Mouse (Mus musculus): ENCODE measurements at regions not wholly inside any gene's neighbourhood (a gene's known extent, or its start where the extent isn't known, plus 50 kb on each side); places are given as distances from the start of the nearest gene placed in this dataset.

DNA sequence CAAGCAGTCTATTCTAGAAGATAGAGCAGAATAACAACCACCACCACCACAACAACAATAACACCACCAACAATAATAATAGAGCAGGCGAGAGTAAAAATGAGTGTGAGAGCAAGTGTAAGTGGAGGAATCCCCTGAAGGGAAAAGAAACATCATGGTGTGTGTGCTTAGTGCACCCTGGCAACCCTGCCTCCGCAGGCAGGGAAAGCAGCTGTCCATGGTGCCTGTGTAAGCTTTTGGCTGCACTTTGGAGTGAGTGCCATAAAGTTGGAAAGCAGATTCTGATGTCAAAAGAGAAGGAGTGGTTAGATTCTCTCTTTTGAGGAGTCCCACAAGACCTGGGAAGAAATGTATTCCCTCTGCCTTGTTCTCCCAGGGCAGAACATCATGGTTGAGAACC is 200.8 kb downstream of the Gm21750 start:
- Histone ChIP-seq H3K4me1 (ENCODE audit: control insufficient read depth, insufficient read depth, low read length) (no peaks in the 10 kb centered on the region), H3K4me2 (ENCODE audit: low read length) (no peak overlapping the region), H3K9ac (replicated peaks; ENCODE audit: low read length) (no peak overlapping the region), H3K36me3 (ENCODE audit: control insufficient read depth, insufficient read depth, low read length) (no peaks in the 10 kb centered on the region), H3K9me3 (ENCODE audit: control insufficient read depth, low read length) (no peaks in the 10 kb centered on the region), H3K4me3 (replicated peaks; ENCODE audit: low read depth, low read length) (no peak overlapping the region), H3K27ac (replicated peaks; ENCODE audit: low read depth, low read length) (no peak overlapping the region), H3K27me3 (ENCODE audit: control insufficient read depth, insufficient read depth, low read length) (no peaks in the 10 kb centered on the region)
- 51% methylated on average over 2 of the region's 2 CpGs for WGBS
- no peak for ATAC-seq (ENCODE audit: low FRiP score, low TSS enrichment)
- DNase-seq: no peak

DNA sequence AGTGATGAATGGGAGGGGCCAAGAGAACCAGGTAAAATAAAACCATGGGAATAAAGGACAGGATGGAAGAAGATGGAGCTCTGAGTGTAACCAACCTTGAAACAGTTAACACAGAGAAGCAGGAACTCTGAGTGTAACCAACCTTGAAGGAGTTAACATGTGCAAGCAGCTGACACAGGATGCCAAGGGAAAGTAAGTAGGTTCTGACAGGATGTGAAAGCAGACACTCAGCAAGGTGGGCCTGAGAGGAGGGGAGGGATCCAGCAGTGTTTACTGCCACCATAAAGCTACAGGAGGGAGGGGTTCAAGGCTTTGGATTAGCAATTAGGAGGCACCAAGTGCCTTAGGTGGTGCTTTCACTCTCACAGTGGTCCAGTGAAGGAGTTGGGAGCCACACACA is 213.3 kb downstream of the Gm21750 start:
- Histone ChIP-seq H3K27ac (replicated peaks; ENCODE audit: low read depth, low read length) (no peak overlapping the region), H3K36me3 (ENCODE audit: control insufficient read depth, insufficient read depth, low read length) (no peaks in the 10 kb centered on the region), H3K4me1 (ENCODE audit: control insufficient read depth, insufficient read depth, low read length) (no peaks in the 10 kb centered on the region), H3K9ac (replicated peaks; ENCODE audit: low read length) (no peak overlapping the region), H3K9me3 (ENCODE audit: control insufficient read depth, low read length) (no peaks in the 10 kb centered on the region), H3K27me3 (ENCODE audit: control insufficient read depth, insufficient read depth, low read length) (no peaks in the 10 kb centered on the region), H3K4me2 (ENCODE audit: low read length) (no peak overlapping the region), H3K4me3 (replicated peaks; ENCODE audit: low read depth, low read length) (no peak overlapping the region)
- DNase-seq (no peak), ATAC-seq (ENCODE audit: low FRiP score, low TSS enrichment) (no peak)

DNA sequence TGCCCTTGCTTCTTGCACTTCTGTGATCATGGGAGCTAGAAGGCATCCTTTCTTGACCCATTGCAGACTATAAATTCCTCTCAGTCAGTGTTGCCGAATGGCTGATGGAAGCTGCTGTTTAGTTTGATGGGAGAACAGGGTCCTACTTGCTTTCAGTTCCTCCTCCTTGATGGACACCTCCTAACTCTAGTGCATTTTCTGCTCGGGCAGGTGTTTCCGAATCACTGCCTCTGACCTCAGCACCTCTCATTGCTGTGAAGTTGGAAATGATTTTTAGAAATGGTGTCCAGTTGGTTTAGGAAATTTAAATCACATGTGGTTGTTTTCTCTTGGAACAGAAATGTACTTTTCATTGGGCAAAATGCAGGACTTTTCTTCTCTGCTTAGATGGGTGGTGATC is 214.9 kb downstream of the Gm21750 start:
- Histone ChIP-seq H3K9ac (replicated peaks; ENCODE audit: low read length) (no peak overlapping the region), H3K27me3 (ENCODE audit: control insufficient read depth, insufficient read depth, low read length) (no peaks in the 10 kb centered on the region), H3K4me2 (ENCODE audit: low read length) (no peak overlapping the region), H3K36me3 (ENCODE audit: control insufficient read depth, insufficient read depth, low read length) (no peaks in the 10 kb centered on the region), H3K27ac (replicated peaks; ENCODE audit: low read depth, low read length) (no peak overlapping the region), H3K4me1 (ENCODE audit: control insufficient read depth, insufficient read depth, low read length) (no peaks in the 10 kb centered on the region), H3K9me3 (ENCODE audit: control insufficient read depth, low read length) (no peaks in the 10 kb centered on the region), H3K4me3 (replicated peaks; ENCODE audit: low read depth, low read length) (no peak overlapping the region)
- 93% methylated on average over 3 of the region's 3 CpGs for WGBS
- ATAC-seq (ENCODE audit: low FRiP score, low TSS enrichment): no peak
- DNase-seq: no peak

DNA sequence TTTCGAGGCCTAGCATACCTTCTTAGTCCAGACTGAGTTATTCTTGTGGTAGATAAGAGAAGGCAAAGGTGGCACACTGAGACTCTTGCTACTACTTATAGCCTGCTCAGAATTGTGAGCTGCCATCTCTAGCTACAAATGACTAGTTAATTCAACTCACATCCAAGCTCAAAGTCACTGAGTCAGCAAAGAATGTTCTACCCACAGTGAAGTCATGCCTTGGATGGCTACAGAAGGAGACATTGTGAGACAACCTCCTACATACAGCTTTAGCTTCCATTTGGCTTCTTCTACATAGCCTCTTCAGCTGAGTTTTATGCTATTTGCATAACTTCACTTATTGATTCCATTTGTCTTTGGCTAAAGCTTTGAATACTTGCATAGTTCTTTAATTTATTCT is 217.2 kb downstream of the Gm21750 start:
- Histone ChIP-seq H3K4me2 (ENCODE audit: low read length) (no peak overlapping the region), H3K9ac (replicated peaks; ENCODE audit: low read length) (no peak overlapping the region), H3K4me1 (ENCODE audit: control insufficient read depth, insufficient read depth, low read length) (no peaks in the 10 kb centered on the region), H3K27me3 (ENCODE audit: control insufficient read depth, insufficient read depth, low read length) (no peaks in the 10 kb centered on the region), H3K27ac (replicated peaks; ENCODE audit: low read depth, low read length) (no peak overlapping the region), H3K9me3 (ENCODE audit: control insufficient read depth, low read length) (no peaks in the 10 kb centered on the region), H3K36me3 (ENCODE audit: control insufficient read depth, insufficient read depth, low read length) (no peaks in the 10 kb centered on the region), H3K4me3 (replicated peaks; ENCODE audit: low read depth, low read length) (no peak overlapping the region)
- DNase-seq (no peak), ATAC-seq (ENCODE audit: low FRiP score, low TSS enrichment) (no peak)
- 88% methylated on average over 1 of the region's 1 CpGs for WGBS

DNA sequence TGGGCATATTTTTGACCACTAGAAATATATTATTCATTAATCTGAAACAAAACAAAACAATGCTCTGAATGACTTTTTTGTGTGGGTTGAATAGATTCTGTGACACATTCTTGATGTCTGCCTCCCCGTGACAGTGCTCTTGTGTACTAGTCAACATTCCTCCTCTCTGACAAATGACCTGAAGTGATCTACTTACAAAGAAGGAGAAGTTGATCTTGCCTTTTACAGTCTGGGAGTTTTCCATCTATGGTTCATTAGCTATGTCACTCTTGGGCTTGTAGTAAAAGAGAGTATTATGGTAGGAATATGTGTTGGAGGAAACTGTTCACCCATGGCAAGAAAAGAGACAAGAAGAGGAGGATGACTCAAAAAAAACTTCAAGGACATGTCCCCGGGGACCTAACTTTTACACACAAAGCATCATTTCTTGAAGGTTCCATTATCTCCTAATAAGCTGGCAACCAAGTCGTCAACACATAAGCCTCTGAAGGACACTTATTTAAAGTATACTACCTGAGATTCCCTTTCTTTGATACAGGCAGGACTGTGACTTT is 217.9 kb downstream of the Gm21750 start:
- DNase-seq (no peak), ATAC-seq (ENCODE audit: low FRiP score, low TSS enrichment) (no peak)
- H3K36me3 ChIP-seq (ENCODE audit: control insufficient read depth, insufficient read depth, low read length): no peaks in the 10 kb centered on the region
- H3K4me2 ChIP-seq (ENCODE audit: low read length): no peak overlapping the region
- no peak overlapping the region for H3K4me3 ChIP-seq (replicated peaks; ENCODE audit: low read depth, low read length)
- WGBS: 77% methylated on average over 3 of the region's 3 CpGs
- no peak overlapping the region for H3K27ac ChIP-seq (replicated peaks; ENCODE audit: low read depth, low read length)
- H3K27me3 ChIP-seq (ENCODE audit: control insufficient read depth, insufficient read depth, low read length): no peaks in the 10 kb centered on the region
- H3K4me1 ChIP-seq (ENCODE audit: control insufficient read depth, insufficient read depth, low read length): no peaks in the 10 kb centered on the region
- no peak overlapping the region for H3K9ac ChIP-seq (replicated peaks; ENCODE audit: low read length)
- H3K9me3 ChIP-seq (ENCODE audit: control insufficient read depth, low read length): no peaks in the 10 kb centered on the region

DNA sequence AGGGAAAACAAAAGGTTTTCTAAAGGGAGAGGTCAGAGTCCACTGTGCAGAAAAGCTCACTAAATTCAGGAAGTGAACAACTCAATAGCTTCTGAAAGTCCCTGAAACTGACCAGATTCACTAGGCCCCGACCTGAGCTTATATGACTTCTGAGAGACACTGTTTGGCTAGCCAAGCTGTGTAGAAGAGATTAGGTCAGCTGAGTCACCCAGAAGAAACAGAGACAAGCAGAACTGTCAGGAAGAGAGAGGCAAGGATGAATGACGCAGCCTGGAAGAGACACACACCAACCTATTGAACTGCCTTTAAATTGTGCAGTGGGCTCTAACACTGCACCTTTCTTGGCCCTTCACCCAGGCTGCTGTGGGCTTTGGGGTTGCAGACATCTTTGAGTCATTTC is 230.4 kb downstream of the Gm21750 start:
- 85% methylated on average over 2 of the region's 2 CpGs for WGBS
- no peak for ATAC-seq (ENCODE audit: low FRiP score, low TSS enrichment)
- H3K9ac ChIP-seq (replicated peaks; ENCODE audit: low read length): no peak overlapping the region
- H3K36me3 ChIP-seq (ENCODE audit: control insufficient read depth, insufficient read depth, low read length): no peaks in the 10 kb centered on the region
- H3K4me3 ChIP-seq (replicated peaks; ENCODE audit: low read depth, low read length): no peak overlapping the region
- H3K27me3 ChIP-seq (ENCODE audit: control insufficient read depth, insufficient read depth, low read length): no peaks in the 10 kb centered on the region
- DNase-seq: no peak
- H3K4me2 ChIP-seq (ENCODE audit: low read length): no peak overlapping the region
- no peaks in the 10 kb centered on the region for H3K4me1 ChIP-seq (ENCODE audit: control insufficient read depth, insufficient read depth, low read length)
- H3K9me3 ChIP-seq (ENCODE audit: control insufficient read depth, low read length): no peaks in the 10 kb centered on the region
- H3K27ac ChIP-seq (replicated peaks; ENCODE audit: low read depth, low read length): no peak overlapping the region

DNA sequence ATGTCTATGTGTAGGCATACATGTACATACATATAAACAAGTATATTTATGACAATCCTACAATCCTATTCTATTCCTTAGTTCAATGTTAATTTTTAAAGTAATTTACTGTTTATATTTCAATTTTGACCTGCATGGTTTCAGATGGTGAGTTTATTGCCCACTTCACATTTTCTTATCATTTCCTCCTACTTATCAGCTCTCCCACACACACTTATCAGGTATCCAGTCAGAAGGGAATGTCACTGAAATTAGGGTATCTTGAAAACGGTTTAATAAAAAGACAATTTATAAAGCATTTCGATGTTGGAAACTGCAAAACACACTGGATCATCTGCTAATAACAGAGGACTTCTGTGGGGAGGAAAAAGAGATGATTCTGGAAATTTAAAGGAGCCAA is 233.8 kb downstream of the Gm21750 start:
- Histone ChIP-seq H3K9ac (replicated peaks; ENCODE audit: low read length) (no peak overlapping the region), H3K4me1 (ENCODE audit: control insufficient read depth, insufficient read depth, low read length) (no peaks in the 10 kb centered on the region), H3K4me3 (replicated peaks; ENCODE audit: low read depth, low read length) (no peak overlapping the region), H3K4me2 (ENCODE audit: low read length) (no peak overlapping the region), H3K36me3 (ENCODE audit: control insufficient read depth, insufficient read depth, low read length) (no peaks in the 10 kb centered on the region), H3K9me3 (ENCODE audit: control insufficient read depth, low read length) (no peaks in the 10 kb centered on the region), H3K27me3 (ENCODE audit: control insufficient read depth, insufficient read depth, low read length) (no peaks in the 10 kb centered on the region), H3K27ac (replicated peaks; ENCODE audit: low read depth, low read length) (no peak overlapping the region)
- ATAC-seq (ENCODE audit: low FRiP score, low TSS enrichment) (no peak), DNase-seq (no peak)
- WGBS: 69% methylated on average over 2 of the region's 2 CpGs

DNA sequence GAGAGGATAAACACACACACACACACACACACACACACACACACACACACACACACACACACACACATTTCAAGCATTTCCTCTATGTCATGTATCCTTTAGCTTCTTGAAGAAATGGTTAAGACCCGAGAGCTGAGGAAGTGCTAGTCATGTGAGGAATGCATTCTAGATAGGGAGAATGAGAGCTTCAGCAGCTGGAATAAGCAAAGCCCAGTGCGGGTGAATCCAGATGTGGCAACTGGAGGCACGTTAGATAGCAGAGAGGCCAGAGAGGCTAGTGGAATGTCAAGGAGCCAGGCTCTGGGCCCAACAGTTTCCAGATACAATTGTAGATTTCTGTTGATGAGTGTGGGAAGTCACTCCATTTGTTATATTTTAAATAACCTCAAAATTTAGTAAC is 234.2 kb downstream of the Gm21750 start:
- no peak overlapping the region for H3K4me2 ChIP-seq (ENCODE audit: low read length)
- H3K9ac ChIP-seq (replicated peaks; ENCODE audit: low read length): no peak overlapping the region
- DNase-seq: no peak
- ATAC-seq (ENCODE audit: low FRiP score, low TSS enrichment): no peak
- 81% methylated on average over 3 of the region's 3 CpGs for WGBS
- H3K4me3 ChIP-seq (replicated peaks; ENCODE audit: low read depth, low read length): no peak overlapping the region
- H3K27me3 ChIP-seq (ENCODE audit: control insufficient read depth, insufficient read depth, low read length): no peaks in the 10 kb centered on the region
- no peaks in the 10 kb centered on the region for H3K9me3 ChIP-seq (ENCODE audit: control insufficient read depth, low read length)
- no peaks in the 10 kb centered on the region for H3K4me1 ChIP-seq (ENCODE audit: control insufficient read depth, insufficient read depth, low read length)
- H3K36me3 ChIP-seq (ENCODE audit: control insufficient read depth, insufficient read depth, low read length): no peaks in the 10 kb centered on the region
- no peak overlapping the region for H3K27ac ChIP-seq (replicated peaks; ENCODE audit: low read depth, low read length)

DNA sequence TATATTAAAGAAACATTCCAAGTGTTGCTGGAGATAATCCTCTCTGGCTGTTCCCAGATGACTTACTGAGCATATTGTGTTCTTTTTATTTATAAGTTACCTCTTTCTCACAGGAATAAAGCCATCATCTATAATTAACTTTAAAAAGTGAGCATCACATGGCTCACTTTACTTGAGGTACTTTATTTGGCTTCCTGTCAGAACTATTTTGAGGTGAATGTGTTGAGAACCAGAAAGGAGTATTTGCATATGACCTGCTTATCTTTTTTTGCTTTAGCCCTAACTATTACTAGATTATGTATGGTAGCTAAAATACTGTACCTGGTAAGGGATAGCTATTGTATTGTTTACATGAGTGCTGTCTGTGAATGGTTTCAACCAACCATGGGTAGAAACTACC is 238.1 kb downstream of the Gm21750 start:
- no peak overlapping the region for H3K4me2 ChIP-seq (ENCODE audit: low read length)
- no peak overlapping the region for H3K9ac ChIP-seq (replicated peaks; ENCODE audit: low read length)
- H3K4me1 ChIP-seq (ENCODE audit: control insufficient read depth, insufficient read depth, low read length): no peaks in the 10 kb centered on the region
- H3K27ac ChIP-seq (replicated peaks; ENCODE audit: low read depth, low read length): no peak overlapping the region
- H3K27me3 ChIP-seq (ENCODE audit: control insufficient read depth, insufficient read depth, low read length): no peaks in the 10 kb centered on the region
- no peaks in the 10 kb centered on the region for H3K9me3 ChIP-seq (ENCODE audit: control insufficient read depth, low read length)
- DNase-seq (no peak), ATAC-seq (ENCODE audit: low FRiP score, low TSS enrichment) (no peak)
- no peaks in the 10 kb centered on the region for H3K36me3 ChIP-seq (ENCODE audit: control insufficient read depth, insufficient read depth, low read length)
- H3K4me3 ChIP-seq (replicated peaks; ENCODE audit: low read depth, low read length): no peak overlapping the region

All from midbrain, embryonic 14.5 days (tissue).